Mouse (Mus musculus): ENCODE measurements around the gene Gckr.

GRCm38 (mm10) chr5:31288225-31288624 lies 9.0 kb upstream of the Gckr start:
- TF ChIP-seq EP300 (IDR thresholded peaks at IDR 0.05; ENCODE audit: low read depth) (no peak), CTCF (IDR thresholded peaks at IDR 0.05; ENCODE audit: low read depth) (no peak)
